Mouse (Mus musculus) heart, embryonic 15.5 days (tissue): ENCODE data around the gene Ppp1r15b. TPM values are rescaled to one million over a fixed set of nuclear protein-coding genes. Genes with fewer than 3 reads are reported as not detected.

ENCODE experiments used
- ATAC-seq: fragments of 200-750 bp; cut with Nextera tagmentation; replicated peaks from 2 replicates; pipeline ENCODE4 v1.8.0; 2017; ENCODE audit warnings: low read depth, moderate TSS enrichment; ENCODE audit not compliant: insufficient number of reproducible peaks, insufficient read depth, low FRiP score
- H3K27ac ChIP-seq: fragments of 300-500 bp; sonication (generic); 2 replicates; pipeline ENCODE4 v1.5.1; 2015; ENCODE audit warnings: mild to moderate bottlenecking, inconsistent platforms
- H3K27me3 ChIP-seq: fragments of 300-500 bp; sonication (generic); 2 replicates; pipeline ENCODE4 v1.6.1; 2015; ENCODE audit warnings: inconsistent platforms
- H3K36me3 ChIP-seq: fragments of 300-500 bp; sonication (generic); 2 replicates; pipeline ENCODE4 v1.6.1; 2015; ENCODE audit warnings: mild to moderate bottlenecking, inconsistent platforms
- H3K4me1 ChIP-seq: fragments of 300-500 bp; sonication (generic); replicated peaks from 2 replicates; pipeline ENCODE4 v1.6.1; 2015; ENCODE audit warnings: inconsistent platforms
- H3K4me2 ChIP-seq: fragments of 300-500 bp; sonication (generic); 2 replicates; pipeline ENCODE4 v1.6.1; 2015; ENCODE audit warnings: inconsistent platforms, mild to moderate bottlenecking, moderate library complexity
- H3K4me3 ChIP-seq: fragments of 300-500 bp; sonication (generic); 2 replicates; pipeline ENCODE4 v1.5.1; 2015; ENCODE audit warnings: mild to moderate bottlenecking, inconsistent platforms
- H3K9ac ChIP-seq: fragments of 300-500 bp; sonication (generic); 2 replicates; pipeline ENCODE4 v1.6.1; 2015; ENCODE audit warnings: mild to moderate bottlenecking, inconsistent platforms
- H3K9me3 ChIP-seq: fragments of 300-500 bp; sonication (generic); replicated peaks from 2 replicates; pipeline ENCODE4 v1.6.1; 2016; ENCODE audit warnings: inconsistent platforms
- WGBS: fragments of 180-500 bp; shearing (Covaris S2); methylation state at CpG from one replicate; pipeline ENCODE4 v1.1.7; 2015; ENCODE audit warnings: mixed read lengths; 5-methylcytosine and 5-hydroxymethylcytosine counted together
- polyA plus RNA-seq: library from polyadenylated mRNA; unstranded; fragments of >200 nt; fragmentation: Nextera tagmentation; extraction: Ambion mirVana; gene quantifications from 2 replicates; pipeline ENCODE4 v1.2.1, GENCODE M21; 2015

The Ppp1r15b gene
- polyA plus RNA-seq, 1 experiment from 2014 or later: 20.2 TPM

DNA sequence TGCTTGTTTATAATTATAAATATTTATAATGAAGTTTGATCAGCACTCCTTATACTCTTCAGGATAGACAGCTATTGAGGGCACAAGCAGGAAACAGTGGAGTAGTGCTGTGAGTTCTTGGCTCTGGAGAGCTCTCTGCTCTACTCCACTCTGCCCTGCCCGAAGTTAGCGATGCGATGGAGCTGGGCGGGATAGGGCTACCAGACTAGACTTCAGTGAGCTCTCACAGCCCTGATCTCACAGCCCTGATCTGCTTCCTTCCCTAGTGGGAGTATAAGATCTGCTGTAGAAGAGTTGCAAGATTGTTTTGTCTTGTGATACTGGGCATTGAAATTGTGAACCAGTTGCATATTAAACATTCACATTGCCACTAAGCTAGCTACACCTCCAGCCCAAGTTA lies 3.9 kb downstream of the Ppp1r15b start:
- H3K36me3 ChIP-seq: peaks cover 35% of the 10 kb centered on the region
- WGBS: 5% methylated on average over 4 of the region's 4 CpGs
- 0 out of 2 replicates have a peak overlapping the region, but pooled peaks have one; percentile 36 for H3K27ac ChIP-seq

DNA sequence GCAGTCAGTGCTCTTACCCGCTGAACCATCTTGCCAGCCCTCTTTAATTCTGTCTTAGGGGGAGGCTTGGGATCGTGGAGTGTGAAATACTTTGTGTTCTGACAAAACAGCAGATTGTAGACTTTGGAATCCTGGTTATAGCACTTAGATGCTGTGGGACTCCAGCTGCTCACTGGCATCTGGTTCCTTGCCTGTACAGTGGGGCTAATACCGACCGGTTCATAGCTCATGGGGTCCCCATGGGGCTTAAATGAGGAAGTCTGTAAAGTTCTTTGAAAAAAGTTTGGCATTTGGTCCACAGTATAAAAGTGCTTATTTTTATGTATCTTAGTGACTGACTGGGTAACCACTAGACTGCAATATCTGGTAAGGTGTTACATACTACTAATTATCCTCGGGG lies 4.9 kb downstream of the Ppp1r15b start:
- H3K36me3 ChIP-seq: peaks cover 44% of the 10 kb centered on the region
- WGBS: 50% methylated on average over 5 of the region's 5 CpGs
- H3K4me1 ChIP-seq: peaks cover 31% of the 10 kb centered on the region
- H3K4me3 ChIP-seq: peak overlapping the region; percentile 82
- H3K9ac ChIP-seq: no peak overlapping the region
- H3K27ac ChIP-seq: no peak overlapping the region
- no peak for ATAC-seq
- H3K27me3 ChIP-seq: no peaks in the 10 kb centered on the region
- no peaks in the 10 kb centered on the region for H3K9me3 ChIP-seq
- peak overlapping the region; percentile 96 for H3K4me2 ChIP-seq

More for the DNA sequence above, 3.9 kb downstream of the Ppp1r15b start:
- no peaks in the 10 kb centered on the region for H3K27me3 ChIP-seq
- no peak for ATAC-seq
- H3K4me2 ChIP-seq: peak overlapping the region; percentile 96
- no peaks in the 10 kb centered on the region for H3K9me3 ChIP-seq
- H3K4me3 ChIP-seq: peak overlapping the region; percentile 82
- peak overlapping the region; percentile 97 for H3K9ac ChIP-seq
- H3K4me1 ChIP-seq: peaks cover 36% of the 10 kb centered on the region

DNA sequence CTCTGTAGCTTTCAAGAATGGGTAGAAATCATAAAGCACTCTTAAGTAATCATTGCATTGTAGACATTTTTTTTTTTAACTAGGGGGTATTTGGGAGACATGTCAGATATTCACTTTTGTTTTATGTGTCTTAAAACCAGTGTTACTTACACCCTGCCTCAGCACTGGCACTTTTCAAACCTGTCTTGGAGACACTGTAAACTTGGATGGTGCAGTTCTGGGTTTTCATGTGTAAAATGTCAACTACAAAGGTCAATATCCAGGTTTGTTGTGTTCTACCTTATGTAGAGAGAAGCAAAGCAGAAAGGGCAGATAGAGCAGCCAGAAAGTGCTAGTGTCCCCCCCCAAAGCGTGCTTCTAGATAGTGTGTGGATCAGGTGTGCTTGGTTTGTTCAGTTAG lies 7.5 kb downstream of the Ppp1r15b start:
- Histone ChIP-seq H3K4me1 (peaks cover 21% of the 10 kb centered on the region), H3K4me2 (no peak overlapping the region), H3K4me3 (no peak overlapping the region), H3K27me3 (no peaks in the 10 kb centered on the region), H3K36me3 (peaks cover 52% of the 10 kb centered on the region), H3K9ac (no peak overlapping the region), H3K9me3 (no peaks in the 10 kb centered on the region), H3K27ac (no peak overlapping the region)
- no peak for ATAC-seq
- 89% methylated on average over 1 of the region's 1 CpGs for WGBS

DNA sequence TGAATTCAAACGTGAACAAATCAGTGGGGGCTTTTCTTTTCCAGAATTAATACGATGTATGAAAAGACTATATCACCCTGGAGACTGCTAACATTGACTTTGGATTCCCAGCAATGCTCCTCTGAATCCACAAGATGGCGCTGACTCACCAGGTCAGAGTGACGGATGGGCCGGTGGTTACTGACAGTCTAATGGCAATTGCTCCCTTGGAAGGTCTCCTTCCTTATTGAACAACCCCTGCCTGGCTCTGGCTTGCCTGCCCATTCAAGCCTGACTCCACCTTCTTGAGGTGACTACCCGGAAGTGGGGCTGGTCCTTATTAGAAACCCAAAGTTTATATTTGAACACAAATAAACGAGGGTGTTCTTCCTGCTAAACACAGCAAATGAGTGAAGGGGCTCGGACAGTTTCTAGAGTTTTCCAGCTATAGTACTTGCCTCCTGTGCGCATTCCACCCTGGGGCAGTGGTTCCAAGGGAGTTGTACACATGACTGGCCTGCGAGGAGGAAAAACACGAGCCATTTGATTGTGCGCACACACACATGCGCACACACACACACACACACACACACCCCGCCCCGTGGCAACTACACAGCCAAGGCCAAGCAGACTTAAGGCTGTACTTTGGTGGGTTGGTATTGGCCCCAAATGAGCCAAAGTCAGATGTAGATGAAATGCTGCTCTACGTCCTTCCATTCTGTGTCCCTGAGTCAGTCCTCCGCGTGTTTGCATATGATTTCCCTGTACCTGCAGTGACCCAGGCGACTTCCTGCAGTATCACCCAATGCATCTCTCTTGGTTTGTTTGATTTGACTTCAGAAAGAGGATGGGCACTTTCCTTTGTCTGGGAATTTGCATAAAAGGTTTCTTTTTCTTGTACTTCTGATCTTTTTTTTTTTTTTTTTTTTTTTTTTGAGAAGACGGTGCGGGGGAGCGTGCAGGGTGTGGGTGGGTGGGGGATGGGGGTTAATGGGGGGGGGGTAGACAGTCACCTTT lies 15.4 kb downstream of the Ppp1r15b start:
- Histone ChIP-seq H3K4me3 (no peak overlapping the region), H3K9ac (no peak overlapping the region), H3K4me2 (no peak overlapping the region), H3K4me1 (no peaks in the 10 kb centered on the region), H3K9me3 (no peaks in the 10 kb centered on the region), H3K27me3 (no peaks in the 10 kb centered on the region), H3K27ac (no peak overlapping the region), H3K36me3 (peaks cover 3% of the 10 kb centered on the region; the same call in 1 of the 2 replicates)
- 63% methylated on average over 22 of the region's 22 CpGs for WGBS
- no peak for ATAC-seq

DNA sequence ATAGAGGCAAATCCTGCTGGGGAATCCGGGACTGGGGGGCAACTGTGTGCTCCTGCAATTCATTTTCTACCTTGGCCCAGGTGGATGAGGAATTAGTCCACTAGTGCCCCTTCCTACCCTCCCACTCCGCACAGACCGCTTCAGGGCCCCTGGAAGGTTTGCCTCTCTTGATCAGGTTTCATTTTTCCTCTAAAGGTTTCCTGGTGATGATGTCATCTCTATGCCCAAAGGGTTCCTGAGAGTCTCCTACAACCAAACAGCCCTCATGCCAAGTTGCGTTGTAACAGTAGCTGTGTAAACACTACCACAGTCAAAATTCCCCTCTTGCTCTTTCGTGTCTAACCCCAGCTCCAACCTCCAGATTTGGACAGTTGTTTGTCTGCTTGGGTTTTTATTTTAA lies 16.4 kb downstream of the Ppp1r15b start:
- 72% methylated on average over 5 of the region's 5 CpGs for WGBS
- no peak for ATAC-seq
- no peak overlapping the region for H3K4me2 ChIP-seq

DNA sequence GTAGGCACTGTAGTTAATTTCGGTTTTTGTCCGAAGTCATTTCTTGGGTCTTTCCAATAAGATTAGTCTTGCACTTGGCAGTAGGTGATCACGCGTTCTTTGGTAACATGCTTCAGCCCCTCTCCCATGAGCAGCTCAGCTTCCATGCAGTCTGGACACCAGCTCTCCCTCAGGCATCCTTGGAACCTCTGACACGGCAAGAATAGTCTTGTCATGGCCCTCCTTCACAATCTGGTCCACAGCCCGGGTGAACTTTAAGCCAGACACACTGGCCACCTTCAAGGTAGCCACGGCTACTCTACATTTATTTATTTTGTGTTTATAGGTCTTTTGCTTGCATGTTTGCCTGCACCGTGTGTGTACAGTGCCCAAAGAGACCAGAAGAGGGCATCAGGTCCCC lies 17.2 kb downstream of the Ppp1r15b start:
- ATAC-seq: no peak
- Histone ChIP-seq H3K9ac (no peak overlapping the region), H3K36me3 (no peaks in the 10 kb centered on the region), H3K27ac (no peak overlapping the region), H3K9me3 (no peaks in the 10 kb centered on the region), H3K4me2 (no peak overlapping the region), H3K27me3 (no peaks in the 10 kb centered on the region), H3K4me3 (no peak overlapping the region), H3K4me1 (no peaks in the 10 kb centered on the region)
- WGBS: 89% methylated on average over 8 of the region's 8 CpGs

More for the DNA sequence above, 16.4 kb downstream of the Ppp1r15b start:
- Histone ChIP-seq H3K27ac (no peak overlapping the region), H3K4me1 (no peaks in the 10 kb centered on the region), H3K9ac (no peak overlapping the region), H3K4me3 (no peak overlapping the region), H3K27me3 (no peaks in the 10 kb centered on the region), H3K9me3 (no peaks in the 10 kb centered on the region), H3K36me3 (no peaks in the 10 kb centered on the region)

DNA sequence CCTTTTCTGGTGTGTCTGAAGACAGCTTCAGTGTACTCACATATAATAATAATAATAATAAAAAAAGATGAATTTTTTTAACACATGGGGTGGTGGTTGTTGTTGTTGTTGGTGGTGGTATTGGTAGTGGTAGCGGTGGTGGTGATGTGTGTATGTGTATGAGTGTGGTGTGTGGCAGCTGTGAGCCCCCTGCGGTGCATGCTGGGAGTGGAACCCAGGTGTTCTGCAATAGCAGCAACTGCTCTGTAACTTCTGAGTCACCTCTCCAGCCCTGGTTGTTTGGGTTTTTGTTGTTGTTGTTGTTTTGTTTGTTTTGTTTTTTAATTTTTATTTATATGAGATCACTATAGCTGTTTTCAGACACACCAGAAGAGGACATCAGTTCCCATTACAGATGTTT lies 19.6 kb downstream of the Ppp1r15b start:
- no peak overlapping the region for H3K9ac ChIP-seq
- no peak for ATAC-seq
- no peaks in the 10 kb centered on the region for H3K4me1 ChIP-seq
- H3K27ac ChIP-seq: no peak overlapping the region
- no peaks in the 10 kb centered on the region for H3K36me3 ChIP-seq
- no peak overlapping the region for H3K4me3 ChIP-seq
- no peaks in the 10 kb centered on the region for H3K9me3 ChIP-seq
- H3K27me3 ChIP-seq: no peaks in the 10 kb centered on the region
- 94% methylated on average over 2 of the region's 2 CpGs for WGBS
- no peak overlapping the region for H3K4me2 ChIP-seq

DNA sequence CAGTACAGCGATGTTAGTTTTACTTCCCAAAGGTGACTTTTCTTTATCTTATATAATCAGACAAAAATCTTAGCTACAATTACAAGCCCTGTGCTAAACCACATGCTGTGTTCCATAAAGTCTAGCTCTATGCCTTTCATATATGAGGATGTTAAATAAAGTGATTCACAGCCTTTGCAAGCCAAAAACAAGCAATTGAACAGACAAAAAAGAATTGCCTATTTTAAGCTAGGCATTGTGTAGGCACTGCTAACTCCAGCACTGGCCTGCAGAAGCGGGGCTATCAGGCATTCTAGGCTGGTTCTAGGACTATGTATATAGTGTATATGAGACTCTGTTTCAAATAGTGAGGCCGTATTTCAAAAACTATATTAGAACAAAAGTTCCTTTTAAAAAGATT lies 21.3 kb downstream of the Ppp1r15b start:
- no peaks in the 10 kb centered on the region for H3K36me3 ChIP-seq
- no peaks in the 10 kb centered on the region for H3K4me1 ChIP-seq
- no peak overlapping the region for H3K9ac ChIP-seq
- H3K4me2 ChIP-seq: no peak overlapping the region
- peaks cover 4% of the 10 kb centered on the region; the same call in 1 of the 2 replicates for H3K27me3 ChIP-seq
- no peak for ATAC-seq
- H3K27ac ChIP-seq: no peak overlapping the region
- H3K9me3 ChIP-seq: no peaks in the 10 kb centered on the region
- H3K4me3 ChIP-seq: no peak overlapping the region
- 88% methylated on average over 3 of the region's 3 CpGs for whole genome bisulfite sequencing

DNA sequence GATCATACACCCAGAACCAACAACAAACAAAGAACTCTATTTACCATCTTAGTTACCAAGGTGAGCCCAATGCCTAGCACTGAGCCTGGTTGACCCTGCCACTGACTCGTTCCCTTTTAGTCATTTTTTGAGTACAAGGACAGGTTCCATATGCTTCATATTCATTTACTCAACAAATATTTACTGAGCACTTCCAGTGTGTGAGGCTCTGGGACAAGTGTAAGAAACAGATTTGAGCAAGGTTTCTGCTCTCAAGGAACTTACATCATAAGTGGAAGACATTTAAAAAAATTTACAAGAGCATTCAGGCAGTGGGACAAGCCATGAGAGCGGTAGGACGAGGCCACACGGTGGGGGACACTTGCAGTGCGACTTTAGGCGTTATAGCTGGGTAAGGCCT lies 24.3 kb downstream of the Ppp1r15b start:
- ATAC-seq: no peak
- no peaks in the 10 kb centered on the region for H3K9me3 ChIP-seq

DNA sequence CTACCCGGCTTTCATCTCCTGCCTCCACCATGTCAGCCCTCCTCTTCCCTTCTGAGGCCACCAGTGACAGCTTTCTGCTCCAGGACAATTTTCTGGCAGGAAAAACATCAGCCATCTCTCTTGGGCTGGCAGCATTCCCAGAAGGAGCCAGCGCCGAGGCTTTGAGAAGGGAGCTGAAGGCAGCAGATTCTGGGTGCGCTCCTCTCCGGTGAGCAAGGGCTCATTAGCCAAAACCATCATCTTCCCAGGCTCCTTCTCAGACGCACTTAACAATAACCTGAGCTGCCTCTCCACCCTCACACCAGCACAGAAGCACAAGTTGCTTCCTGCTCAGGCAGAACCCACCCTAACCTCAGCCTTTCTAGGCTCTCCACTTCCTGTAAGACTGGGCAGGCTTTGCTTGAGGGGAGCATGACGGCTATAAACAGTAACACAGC lies 28.2 kb downstream of the Ppp1r15b start:
- Histone ChIP-seq H3K4me3 (peak overlapping the region; percentile 15), H3K9ac (peak overlapping the region; percentile 8; the same call in 1 of the 2 replicates), H3K27me3 (peaks cover 40% of the 10 kb centered on the region), H3K4me2 (peak overlapping the region; percentile 52), H3K36me3 (no peaks in the 10 kb centered on the region), H3K27ac (peak overlapping the region; percentile 37; the same call in 1 of the 2 replicates), H3K9me3 (no peaks in the 10 kb centered on the region), H3K4me1 (peaks cover 15% of the 10 kb centered on the region)
- 23% methylated on average over 7 of the region's 7 CpGs for WGBS
- ATAC-seq: no peak

More for the DNA sequence above, 24.3 kb downstream of the Ppp1r15b start:
- no peak overlapping the region for H3K4me2 ChIP-seq
- no peak overlapping the region for H3K27ac ChIP-seq
- peaks cover 7% of the 10 kb centered on the region for H3K4me1 ChIP-seq
- no peak overlapping the region for H3K9ac ChIP-seq
- no peak overlapping the region for H3K4me3 ChIP-seq
- H3K36me3 ChIP-seq: no peaks in the 10 kb centered on the region
- H3K27me3 ChIP-seq: peaks cover 5% of the 10 kb centered on the region
- WGBS: 85% methylated on average over 6 of the region's 6 CpGs

DNA sequence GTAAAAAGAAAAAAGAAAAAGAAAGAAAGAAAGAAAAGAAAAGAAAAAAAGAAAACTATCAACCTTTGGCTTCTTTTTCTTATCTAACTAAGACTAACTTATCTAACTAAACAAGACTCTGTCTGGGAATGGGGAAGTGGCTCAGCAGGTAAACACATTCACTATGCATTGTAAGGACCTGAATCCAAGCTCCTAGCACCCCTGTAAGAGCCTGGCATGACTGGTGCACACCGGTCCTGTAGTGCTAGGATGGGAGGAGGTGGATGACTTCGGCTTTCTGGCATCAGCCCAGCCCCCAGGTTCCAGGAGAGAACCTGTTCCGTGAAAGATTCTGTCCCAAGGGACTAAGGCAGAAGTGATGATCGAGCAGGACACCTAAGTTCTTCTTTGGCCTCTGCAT lies 30.6 kb downstream of the Ppp1r15b start:
- H3K27me3 ChIP-seq: peaks cover 58% of the 10 kb centered on the region
- no peak for ATAC-seq
- no peak overlapping the region for H3K4me3 ChIP-seq
- no peak overlapping the region for H3K9ac ChIP-seq
- WGBS: 48% methylated on average over 4 of the region's 4 CpGs
- no peak overlapping the region for H3K27ac ChIP-seq
- H3K36me3 ChIP-seq: no peaks in the 10 kb centered on the region
- H3K9me3 ChIP-seq: no peaks in the 10 kb centered on the region
- H3K4me2 ChIP-seq: no peak overlapping the region
- peaks cover 24% of the 10 kb centered on the region for H3K4me1 ChIP-seq
